Mouse (Mus musculus) layer of hippocampus, adult 2 months (tissue): ENCODE results near the gene Rad54l2. TPM values are rescaled to one million over a fixed set of nuclear protein-coding genes. Genes with fewer than 3 reads are reported as not detected.
A peak's percentile ranks its signal among the peaks of the same experiment; 100 is the strongest.

Experiments
- DNase-seq, 2 experiments: peaks; one replicate each; pipeline ENCODE4 v3.0.0; 2022; ENCODE audit warnings: low spot score in 2 of 2
- H3K27ac ChIP-seq: fragments of 200-600 bp; 2 replicates; pipeline ENCODE4 v1.8.1; 2022
- H3K4me3 ChIP-seq: fragments of 200-600 bp; 2 replicates; pipeline ENCODE4 v1.8.1; 2022; ENCODE audit warnings: mild to moderate bottlenecking
- CTCF ChIP-seq: fragments of 200-600 bp; conservative IDR thresholded peaks from 2 replicates; pipeline ENCODE4 v1.8.1; 2022; ENCODE audit warnings: antibody characterized with exemption, mild to moderate bottlenecking, moderate library complexity
- total RNA-seq, 2 experiments: library from RNA; stranded (reverse); gene quantifications; 2 replicates each; pipeline ENCODE4 v1.2.3; 2021

Rad54l2 gene
- total RNA-seq, 2 experiments from 2014 or later, result 17.7 to 19.2 TPM

GRCm38 (mm10) chr9:106681026-106681425 is 108.0 kb downstream of the Rad54l2 start:
- H3K27ac ChIP-seq, result no peak overlapping the region
- TF ChIP-seq CTCF, result no peak
- DNase-seq, result no peak
- H3K4me3 ChIP-seq, result no peak overlapping the region

GRCm38 (mm10) chr9:106678242-106678641 is 110.8 kb downstream of the Rad54l2 start:
- TF ChIP-seq CTCF, result no peak
- Histone ChIP-seq H3K27ac (no peak overlapping the region), H3K4me3 (no peak overlapping the region)
- no peak for DNase-seq

GRCm38 (mm10) chr9:106677702-106678101 is 111.3 kb downstream of the Rad54l2 start:
- no peak for TF ChIP-seq CTCF
- Histone ChIP-seq H3K4me3 (no peak overlapping the region), H3K27ac (no peak overlapping the region)
- DNase-seq, result no peak

- no peak for DNase-seq
- no peak for TF ChIP-seq CTCF
- Histone ChIP-seq H3K4me3 (no peak overlapping the region), H3K27ac (peak overlapping the region; percentile 74)
These were observed 112.4 kb downstream of the Rad54l2 start for GRCm38 (mm10) chr9:106676571-106676970.

- no peak for TF ChIP-seq CTCF
These were observed 113.0 kb downstream of the Rad54l2 start for GRCm38 (mm10) chr9:106675965-106676364.

GRCm38 (mm10) chr9:106675480-106675879 is 113.5 kb downstream of the Rad54l2 start:
- Histone ChIP-seq H3K27ac (peak overlapping the region; percentile 74; the same call in 1 of the 2 replicates), H3K4me3 (no peak overlapping the region)
- peak; percentile 99 for TF ChIP-seq CTCF
- peak; percentile 75 to 89 for DNase-seq

More at GRCm38 (mm10) chr9:106675965-106676364, 113.0 kb downstream of the Rad54l2 start:
- H3K4me3 ChIP-seq, result no peak overlapping the region
- peak overlapping the region; percentile 74 for H3K27ac ChIP-seq
- no peak for DNase-seq

GRCm38 (mm10) chr9:106673860-106674259 is 115.1 kb downstream of the Rad54l2 start:
- no peak overlapping the region for H3K27ac ChIP-seq
- no peak overlapping the region for H3K4me3 ChIP-seq
- DNase-seq, result no peak
- no peak for TF ChIP-seq CTCF

GRCm38 (mm10) chr9:106664856-106665255 is 124.1 kb downstream of the Rad54l2 start:
- peak overlapping the region; percentile 89 for H3K27ac ChIP-seq
- DNase-seq, result no peak
- no peak for TF ChIP-seq CTCF

GRCm38 (mm10) chr9:106664433-106664832 is 124.6 kb downstream of the Rad54l2 start:
- peak; percentile 62 to 85 for DNase-seq
- no peak for TF ChIP-seq CTCF
- no peak overlapping the region for H3K4me3 ChIP-seq
- peak overlapping the region; percentile 89 for H3K27ac ChIP-seq

More at GRCm38 (mm10) chr9:106664856-106665255, 124.1 kb downstream of the Rad54l2 start:
- H3K4me3 ChIP-seq, result no peak overlapping the region

- Histone ChIP-seq H3K4me3 (no peak overlapping the region), H3K27ac (peak overlapping the region; percentile 89; the same call in 1 of the 2 replicates)
- no peak for TF ChIP-seq CTCF
- DNase-seq, result no peak
These were observed 125.8 kb downstream of the Rad54l2 start for GRCm38 (mm10) chr9:106663200-106663599.

- Histone ChIP-seq H3K27ac (no peak overlapping the region), H3K4me3 (no peak overlapping the region)
- TF ChIP-seq CTCF, result no peak
- no peak for DNase-seq
These were observed 129.1 kb downstream of the Rad54l2 start for GRCm38 (mm10) chr9:106659935-106660334.

GRCm38 (mm10) chr9:106659441-106659840 is 129.6 kb downstream of the Rad54l2 start:
- Histone ChIP-seq H3K4me3 (no peak overlapping the region), H3K27ac (no peak overlapping the region)
- DNase-seq, result no peak
- TF ChIP-seq CTCF, result no peak

- no peak for DNase-seq
- no peak overlapping the region for H3K4me3 ChIP-seq
- peak overlapping the region; percentile 87 for H3K27ac ChIP-seq
- no peak for TF ChIP-seq CTCF
These were observed 131.4 kb downstream of the Rad54l2 start for GRCm38 (mm10) chr9:106657592-106657991.

- DNase-seq, result no peak
- H3K27ac ChIP-seq, result peak overlapping the region; percentile 87
- no peak for TF ChIP-seq CTCF
- H3K4me3 ChIP-seq, result peak overlapping the region; percentile 71
These were observed 132.2 kb downstream of the Rad54l2 start for GRCm38 (mm10) chr9:106656820-106657219.
